Mouse (Mus musculus) T-helper 2 cell (primary cell): ENCODE results near the gene Def6.

Experiments used
- in situ Hi-C: fragments of 300-600 bp; cut with MboI, MseI; formaldehyde crosslinking; loops from one replicate; pipeline ENCODE4 v1.15.1; 2025; ENCODE audit warnings: high pct_unique_total_duplicates

The Def6 gene

DNA sequence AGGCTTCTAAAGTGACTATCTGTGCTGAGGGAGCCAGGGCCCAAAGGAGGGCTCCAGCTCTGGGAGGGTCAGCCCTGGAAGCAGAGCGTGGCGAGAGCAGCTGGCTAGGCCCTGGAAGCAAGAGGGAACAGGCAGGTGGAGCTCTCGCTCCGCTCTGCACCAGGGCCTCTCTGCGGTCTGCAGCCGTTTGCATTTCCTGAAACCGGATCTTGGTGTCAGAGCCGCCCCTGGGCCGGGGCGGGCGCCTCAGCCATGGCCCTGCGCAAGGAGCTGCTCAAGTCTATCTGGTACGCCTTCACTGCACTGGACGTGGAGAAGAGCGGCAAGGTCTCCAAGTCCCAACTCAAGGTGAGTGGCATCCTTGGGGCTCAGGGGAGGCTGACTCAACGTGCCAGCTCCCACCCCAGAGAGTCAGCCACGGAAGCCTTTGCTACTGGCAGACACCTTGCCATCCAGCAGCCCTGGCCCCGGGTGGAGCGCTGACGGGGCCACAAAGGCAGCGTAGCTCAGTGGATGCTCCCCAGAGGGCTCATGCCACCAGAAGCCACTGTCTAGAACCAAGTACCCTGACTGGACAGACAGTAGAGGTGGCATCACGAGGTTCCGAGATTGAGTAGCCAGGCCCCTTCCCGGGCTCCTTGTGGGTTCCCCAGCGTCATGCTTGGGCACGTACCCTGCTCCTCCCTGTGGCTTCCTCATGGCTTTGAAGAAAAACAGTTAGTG lies at the start of gene Def6:
Def6 (plus strand) TSS at position 188 of the 723 bp plus-strand sequence.
- in situ Hi-C loops, result no loop called here

DNA sequence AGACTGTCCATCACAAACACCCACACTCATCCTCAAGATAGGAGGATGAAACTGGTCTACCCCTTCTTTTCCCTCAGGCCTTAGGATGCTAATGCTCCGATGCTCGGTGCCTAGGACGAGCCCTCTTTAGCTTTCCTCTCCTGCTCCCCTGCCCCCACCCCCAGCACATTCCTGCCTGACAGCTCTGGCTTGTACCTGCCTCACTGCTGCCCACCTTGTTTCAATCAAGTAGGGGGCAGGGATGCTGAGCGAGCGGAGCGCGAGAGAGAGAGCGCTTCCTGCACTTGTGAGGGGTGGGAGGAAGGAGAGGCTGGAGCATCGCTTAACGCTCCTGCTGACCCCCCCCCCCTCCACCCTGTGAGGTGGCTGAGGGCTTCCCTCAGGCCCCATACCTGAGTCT lies 47.2 kb upstream of the Def6 start:
- in situ Hi-C loops, result loop anchor here (5.0 kb wide), 1 partner anchor 78 kb away; the partner anchor contains the start of gene Tcp11

DNA sequence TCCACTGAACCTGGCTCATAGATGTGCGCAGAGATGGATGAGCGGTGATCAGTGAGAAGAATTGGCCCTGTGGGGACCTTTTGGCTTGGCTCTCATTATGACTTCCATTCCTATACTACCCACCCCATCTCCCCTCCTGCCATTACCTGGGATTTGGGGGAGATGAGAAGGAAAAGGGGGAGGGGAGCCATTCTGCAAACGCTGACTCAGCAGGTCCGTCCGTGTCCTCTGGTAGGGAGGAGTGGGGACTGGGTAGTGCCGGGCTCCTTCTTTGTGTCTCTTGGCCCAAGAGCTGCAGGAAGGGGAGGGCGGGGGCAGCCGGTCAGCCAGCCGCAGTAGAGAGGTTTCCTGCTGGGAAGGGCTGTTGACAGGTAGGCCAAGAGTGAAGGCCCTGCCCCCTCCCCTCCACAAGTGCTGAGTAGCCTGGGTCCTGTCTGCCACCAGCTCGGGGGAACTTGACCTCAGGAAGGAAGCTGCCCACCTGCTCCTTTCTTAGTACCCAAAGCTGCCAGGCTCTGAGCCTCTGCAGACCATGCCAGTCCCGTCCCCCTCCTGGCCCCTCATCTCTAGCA lies 46.2 kb upstream of the Def6 start:
- in situ Hi-C loops, result loop anchor here (5.0 kb wide), 1 partner anchor 79 kb away; the partner anchor contains the start of gene Tcp11

DNA sequence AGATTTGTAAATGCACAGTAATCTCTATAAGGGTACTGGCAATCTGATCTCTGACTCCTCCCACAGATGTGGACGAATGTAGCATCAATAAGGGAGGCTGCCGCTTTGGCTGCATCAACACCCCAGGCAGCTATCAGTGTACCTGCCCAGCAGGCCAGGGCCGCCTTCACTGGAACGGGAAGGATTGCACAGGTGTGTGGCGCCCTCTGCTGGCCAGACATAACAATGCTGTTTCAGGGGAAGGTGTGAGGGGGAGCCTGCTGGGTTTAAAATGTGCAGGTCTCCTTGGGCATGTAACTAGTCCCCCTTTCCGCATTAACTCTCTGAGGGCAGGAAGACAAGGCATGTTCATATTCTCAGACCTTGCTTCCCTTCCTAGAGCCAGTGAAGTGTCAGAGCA lies 43.9 kb upstream of the Def6 start:
- in situ Hi-C loops, result loop anchor here (5.0 kb wide), 1 partner anchor 81 kb away; the partner anchor contains the start of gene Tcp11

DNA sequence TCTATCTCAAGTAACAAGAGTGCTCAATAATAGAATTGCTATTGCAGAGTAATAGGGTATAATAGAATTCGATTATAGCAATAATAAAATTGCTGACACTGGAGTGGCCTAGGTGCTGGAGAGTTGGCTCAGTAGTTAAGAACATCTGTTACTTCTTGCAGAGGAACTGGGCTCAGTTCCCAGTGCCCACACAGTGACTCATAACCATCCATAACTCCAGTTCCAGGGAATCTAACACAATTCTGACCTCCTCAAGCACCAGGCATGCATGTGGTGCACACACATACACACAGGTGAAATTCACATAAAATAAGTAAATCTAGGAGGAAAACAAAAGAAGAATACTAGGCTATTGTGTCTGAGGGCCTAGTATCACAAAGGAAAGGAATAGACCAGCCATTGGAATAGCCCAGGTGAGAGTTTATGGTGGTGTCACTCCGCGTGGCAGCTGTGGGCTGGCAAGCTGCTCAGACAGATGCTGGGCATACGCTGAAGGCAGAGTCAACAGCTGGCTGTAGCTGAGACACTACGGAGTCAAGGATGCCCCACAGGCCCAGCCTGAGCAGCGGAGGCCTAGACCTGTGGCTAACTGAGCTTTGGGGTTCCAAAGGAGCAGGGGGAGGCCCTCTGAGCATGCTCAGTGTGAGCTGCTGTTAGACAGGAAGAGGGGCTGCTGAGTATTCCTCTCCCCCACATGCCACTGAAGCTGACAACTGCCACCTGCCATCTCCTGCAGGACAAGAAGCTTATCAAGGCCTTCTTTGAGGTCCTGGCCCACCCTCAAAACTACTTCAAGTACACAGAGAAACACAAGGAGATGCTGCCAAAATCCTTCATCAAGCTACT lies 36.9 kb upstream of the Def6 start:
- in situ Hi-C loops, result no loop called here

DNA sequence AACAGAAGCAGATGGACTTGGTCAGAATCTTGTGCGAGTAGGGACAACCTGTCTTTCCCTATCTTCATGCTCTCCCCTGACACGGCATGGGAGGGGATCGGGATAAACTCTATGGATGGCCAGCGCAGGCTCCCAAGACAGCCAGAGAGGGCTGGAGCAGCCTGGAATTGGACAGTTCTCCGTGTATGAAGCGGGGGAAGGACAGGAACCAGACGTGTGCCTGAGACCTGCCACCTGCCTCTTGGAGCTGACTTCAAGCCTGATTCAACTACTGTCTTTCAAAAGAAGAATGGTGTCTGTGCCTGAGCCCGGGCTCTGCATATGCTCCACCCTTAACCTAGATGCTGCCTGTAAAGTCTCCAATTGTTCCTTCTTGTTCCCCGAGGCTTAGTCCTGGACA lies 34.9 kb upstream of the Def6 start:
- in situ Hi-C loops, result no loop called here

DNA sequence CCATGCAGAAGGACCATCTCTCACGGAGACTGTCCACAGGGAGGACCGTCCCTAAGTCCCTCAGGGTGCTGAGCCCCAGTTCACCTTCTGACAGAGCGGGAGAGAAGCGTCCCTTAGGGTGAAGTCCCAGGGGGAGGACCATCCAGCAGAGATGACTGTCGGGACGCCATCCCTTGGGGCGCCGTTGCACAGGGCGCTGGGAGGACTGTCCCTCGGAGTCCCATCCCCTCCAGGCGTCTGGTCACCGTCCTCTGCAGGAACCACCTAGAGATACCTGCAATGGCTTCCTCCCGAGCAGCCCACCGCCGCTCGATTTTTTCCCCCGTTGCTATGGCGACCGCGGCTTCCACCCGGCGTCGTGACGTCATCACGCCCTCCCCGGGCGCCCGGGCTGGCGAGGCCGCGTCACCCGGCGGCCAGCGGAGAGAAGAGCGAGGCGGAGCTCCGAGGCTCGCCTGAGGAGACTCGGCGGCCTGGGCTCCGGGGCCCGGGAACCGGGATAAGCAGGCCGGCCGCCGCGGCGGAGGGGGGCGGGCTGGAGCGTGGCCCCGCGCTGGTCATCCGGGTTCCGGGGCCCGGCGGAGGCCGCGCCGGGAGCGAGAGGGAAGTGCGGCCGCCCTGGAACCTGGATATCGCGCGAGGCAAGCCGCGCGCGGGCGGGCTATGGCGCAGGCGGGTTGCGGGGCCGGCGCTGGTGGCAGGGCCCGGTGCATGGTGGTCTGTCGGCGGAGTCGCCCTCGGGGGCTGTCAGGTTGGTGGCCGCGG lies 30.6 kb upstream of the Def6 start, which contains the start of gene Zfp523:
Zfp523 (plus strand) TSS at position 355 of the 765 bp plus-strand sequence.
- in situ Hi-C loops, result no loop called here

DNA sequence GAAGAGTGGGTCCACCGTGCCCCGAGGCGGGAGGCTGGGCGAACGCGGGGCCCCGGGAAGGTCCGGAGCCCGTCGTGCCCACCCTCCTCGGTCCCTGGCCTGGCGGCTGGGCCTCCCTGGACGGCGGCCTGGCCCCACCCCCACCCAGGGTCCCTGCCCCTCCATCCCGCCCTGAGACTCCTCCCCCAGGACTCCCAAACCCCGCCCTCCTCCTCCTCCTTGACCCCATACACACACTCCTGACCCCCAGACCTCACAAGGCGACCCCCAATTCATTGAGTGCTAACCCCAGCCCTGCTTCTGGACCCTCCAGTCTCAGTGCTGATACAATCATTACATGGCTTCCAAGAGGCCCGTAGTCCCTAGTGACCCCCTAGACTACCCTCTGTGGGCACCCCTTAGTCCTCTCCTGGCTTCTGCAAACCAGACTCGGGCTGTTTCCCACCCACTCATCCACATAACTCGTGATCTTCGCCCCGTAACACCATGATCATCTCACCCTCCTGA lies 30.0 kb upstream of the Def6 start:
- in situ Hi-C loops, result no loop called here

DNA sequence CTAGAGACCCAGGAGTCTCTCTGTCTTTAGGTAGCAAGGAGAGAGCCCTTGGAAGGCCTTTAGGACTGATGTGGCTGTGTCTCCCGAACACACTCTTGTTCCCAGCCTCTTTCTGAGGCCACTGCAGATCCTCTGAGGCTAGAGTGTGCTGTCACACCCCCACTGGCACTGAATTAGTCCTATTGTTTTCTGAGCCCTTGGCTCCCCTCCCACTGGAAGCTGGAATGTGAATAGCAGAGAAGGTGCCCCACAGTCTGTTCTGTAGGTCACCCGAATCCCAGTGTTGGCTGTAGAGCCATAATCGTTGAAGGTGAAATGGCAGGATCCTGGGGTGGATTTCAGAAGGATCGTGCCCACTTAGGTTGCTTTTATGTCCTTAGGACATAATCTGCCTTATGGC lies 27.2 kb upstream of the Def6 start:
- in situ Hi-C loops, result no loop called here

DNA sequence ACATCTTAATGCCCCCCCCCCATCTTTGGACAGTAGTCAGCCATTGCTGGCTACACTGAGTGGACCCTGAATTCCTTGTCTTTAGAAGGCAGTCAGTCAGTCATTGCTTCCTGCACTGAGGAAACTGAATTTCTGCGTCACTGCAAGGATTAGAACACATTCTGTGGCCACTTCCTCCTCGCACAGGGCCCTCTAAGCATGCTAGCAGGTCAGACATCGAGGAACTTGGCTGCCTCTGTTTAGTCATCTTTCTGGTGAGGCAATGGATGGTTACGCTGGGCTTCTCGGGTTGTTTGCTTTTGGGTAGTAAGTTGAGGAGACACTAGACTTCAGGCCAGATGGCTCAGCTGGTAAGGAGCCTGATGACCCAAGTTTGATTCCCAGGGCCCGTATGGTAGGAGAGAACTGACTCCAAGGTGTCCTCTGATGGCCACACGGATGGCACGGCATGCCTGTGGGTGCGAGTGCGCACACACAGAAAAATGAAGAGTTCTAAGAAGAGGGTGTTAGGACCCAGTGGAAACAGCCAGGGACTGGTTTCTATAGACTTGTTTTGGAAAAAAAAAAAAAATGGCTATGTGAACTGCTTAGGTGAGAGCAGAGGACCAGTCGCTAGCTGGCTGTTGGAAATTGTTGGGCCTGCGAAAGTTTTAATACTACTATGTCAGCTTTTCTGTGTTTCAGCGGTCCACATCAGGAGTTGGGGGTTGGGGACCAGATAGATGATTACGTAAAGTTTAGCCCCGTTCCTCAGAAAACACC lies 26.6 kb upstream of the Def6 start:
- in situ Hi-C loops, result no loop called here

DNA sequence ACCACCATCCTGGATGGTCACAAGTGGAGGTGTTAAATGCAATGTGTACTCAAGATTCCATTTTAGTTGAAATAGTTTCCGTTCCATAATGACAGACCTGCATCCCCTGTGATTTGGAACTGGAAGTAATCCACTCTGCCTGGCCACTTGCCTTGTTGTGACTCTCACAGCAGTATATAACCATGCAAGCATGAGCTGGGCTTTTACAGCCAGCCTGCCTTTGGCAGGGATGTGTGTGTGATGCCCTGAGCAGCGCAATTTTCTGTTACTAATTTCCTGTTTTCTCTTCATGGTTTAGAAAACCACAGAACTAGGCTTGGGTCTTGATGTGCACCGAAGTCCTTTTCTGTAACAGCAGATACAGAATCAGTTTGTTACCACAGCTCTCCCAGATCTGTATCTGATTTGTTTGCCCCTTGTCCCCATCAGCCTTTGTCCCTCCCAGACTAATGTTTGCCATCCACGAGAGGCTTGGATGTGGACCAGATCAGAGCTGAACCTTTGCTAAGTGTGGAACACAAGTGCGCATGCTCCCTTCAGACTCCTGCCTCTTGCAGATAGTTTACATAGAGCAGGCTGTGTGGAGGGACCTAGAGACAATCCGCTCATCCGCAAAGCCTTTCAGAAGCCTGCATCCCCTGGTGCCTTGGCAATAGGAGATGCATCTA lies 22.5 kb upstream of the Def6 start:
- in situ Hi-C loops, result no loop called here

DNA sequence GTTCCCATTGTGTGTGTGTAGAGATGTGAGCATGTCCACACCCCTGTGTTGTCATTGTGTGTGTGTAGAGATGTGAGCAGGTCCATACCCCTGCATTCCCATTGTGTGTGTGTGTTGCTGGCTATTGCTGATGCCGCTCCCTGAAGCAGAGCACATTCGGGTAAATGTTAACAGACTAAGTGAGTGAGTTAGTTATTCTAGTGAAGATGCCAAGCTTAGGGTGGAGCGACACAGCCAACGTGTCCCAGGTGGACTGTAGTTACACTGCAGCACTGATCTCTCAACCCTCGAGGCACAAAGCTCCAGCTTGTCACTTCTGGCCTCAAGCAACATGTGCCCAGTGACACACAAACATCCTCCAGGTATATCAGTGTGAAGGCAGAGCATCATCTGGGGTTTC lies 19.3 kb upstream of the Def6 start:
- in situ Hi-C loops, result no loop called here

DNA sequence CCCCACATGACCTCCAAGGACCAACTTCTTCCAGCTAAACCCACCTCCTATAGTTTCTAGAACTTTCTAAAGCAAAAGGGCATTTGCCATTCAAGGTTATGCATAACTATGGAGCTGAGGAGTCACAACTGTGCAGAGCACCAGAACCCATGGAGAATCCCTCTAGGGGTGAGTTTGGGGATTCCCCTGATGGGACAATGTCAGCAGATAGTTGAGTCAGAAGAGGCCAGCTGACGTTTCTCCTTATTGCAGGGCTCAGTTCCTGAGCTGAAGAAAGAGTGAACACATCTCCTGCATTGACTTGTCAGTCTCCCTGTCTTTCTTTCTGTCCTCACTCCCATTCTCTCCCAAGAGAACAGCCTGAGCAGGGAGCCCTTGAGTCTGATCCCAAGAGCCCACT lies 14.8 kb upstream of the Def6 start:
- in situ Hi-C loops, result loop anchor here (10.0 kb wide), 1 partner anchor 972 kb away; no protein-coding TSS in a partner anchor

DNA sequence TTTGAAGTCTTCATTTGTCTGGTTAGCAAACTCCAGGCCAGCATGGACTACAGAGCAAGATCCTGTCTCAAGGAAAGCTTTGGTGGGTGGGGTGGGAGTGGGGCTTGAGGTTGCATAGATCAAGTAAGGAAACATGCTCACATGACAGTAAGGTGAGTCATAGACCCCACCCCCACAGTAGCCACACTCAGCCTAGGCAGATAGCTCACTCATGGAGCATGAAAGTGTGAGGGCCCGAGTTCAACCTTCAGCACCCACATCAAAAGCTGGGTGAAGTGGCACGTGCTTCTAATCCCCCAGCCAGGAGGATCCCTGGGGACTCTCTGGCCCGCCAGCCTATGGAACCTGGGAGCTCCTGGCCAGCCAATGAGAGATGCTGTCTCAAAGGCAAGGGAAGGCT lies 14.0 kb upstream of the Def6 start:
- in situ Hi-C loops, result loop anchor here (10.0 kb wide), 1 partner anchor 971 kb away; no protein-coding TSS in a partner anchor

DNA sequence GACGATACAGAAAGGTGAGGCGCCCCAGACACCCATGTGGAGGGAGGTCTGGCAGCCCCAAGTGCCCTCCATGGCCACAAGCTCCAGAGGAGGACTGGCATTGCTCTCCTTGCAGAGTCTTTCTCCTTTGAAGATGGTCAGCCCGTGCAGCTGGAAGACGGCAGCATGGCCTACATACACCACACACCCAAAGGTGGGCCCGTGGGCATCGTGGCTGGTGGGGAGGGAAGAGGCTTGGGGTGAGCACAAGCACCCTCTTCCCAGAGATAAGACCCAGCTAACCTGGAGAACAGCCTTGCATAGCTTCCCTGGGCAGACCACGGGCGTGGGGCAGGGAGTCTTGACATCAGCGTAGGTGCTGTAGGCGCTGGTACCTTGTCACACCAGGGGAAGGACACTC lies 12.5 kb upstream of the Def6 start:
- in situ Hi-C loops, result loop anchor here (10.0 kb wide), 1 partner anchor 970 kb away; no protein-coding TSS in a partner anchor

DNA sequence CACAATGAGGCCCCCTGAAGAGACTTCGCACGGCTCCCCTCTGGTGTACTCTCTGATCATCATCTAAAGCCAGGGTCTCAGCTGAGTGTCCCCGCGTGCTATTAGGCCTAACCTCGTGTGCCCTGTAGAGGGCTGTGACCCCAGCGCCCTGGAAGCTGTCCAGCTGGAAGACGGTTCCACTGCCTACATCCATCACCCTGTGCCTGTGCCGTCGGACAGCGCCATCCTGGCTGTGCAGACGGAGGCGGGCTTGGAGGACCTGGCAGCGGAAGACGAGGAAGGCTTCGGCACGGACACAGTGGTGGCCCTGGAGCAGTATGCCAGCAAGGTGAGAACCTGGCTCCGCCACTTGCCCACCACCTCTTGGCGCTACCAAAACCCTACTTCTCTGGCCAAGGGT lies 9.9 kb upstream of the Def6 start:
- in situ Hi-C loops, result loop anchor here (10.0 kb wide), 1 partner anchor 967 kb away; no protein-coding TSS in a partner anchor

DNA sequence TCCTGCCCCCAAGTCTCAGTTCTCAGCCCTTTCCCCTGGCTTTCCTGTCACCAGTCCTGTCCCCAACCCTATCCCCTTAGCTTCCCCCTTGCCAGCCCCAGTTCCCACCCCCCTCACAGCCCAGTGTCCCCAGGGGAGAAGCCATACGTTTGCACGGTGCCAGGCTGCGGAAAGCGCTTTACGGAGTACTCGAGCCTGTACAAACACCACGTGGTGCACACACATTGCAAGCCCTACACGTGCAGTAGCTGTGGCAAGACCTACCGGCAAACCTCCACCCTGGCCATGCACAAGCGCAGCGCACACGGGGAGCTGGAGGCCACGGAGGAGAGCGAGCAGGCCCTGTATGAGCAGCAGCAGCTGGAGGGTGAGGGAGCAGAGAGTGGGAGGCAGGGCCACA lies 5.6 kb upstream of the Def6 start:
- in situ Hi-C loops, result no loop called here

DNA sequence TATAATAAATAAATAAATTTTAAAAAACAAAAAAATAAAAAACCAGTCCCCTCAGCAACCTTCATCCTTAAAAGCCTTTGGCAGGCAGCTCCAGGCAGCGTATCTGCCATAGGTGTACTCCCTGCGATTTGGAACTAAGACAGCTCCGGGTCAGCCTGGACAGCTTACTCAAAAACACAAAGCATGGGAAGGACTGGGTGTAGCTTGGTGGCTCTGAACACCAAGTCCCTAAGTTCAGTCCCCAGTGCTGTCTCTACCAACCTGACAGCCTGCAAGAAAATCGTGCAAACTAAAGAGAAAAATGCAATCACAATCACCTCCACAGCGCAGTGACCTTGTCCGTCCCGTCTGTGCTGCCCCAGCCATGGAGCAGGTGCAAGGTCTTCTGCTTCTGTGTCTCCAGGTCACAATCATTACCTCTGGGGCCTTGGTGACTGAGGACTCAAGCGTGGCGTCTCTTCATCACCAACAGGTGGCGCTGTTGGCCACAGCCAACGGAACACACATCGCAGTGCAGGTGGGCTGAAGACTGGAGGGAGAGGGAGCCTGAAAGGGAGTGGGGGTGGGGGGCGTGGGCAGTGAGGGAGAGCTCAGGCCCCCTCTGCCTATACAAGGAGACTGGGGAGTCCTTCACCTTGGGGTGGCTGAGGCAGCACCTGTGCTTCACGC lies 3.4 kb upstream of the Def6 start:
- in situ Hi-C loops, result no loop called here

DNA sequence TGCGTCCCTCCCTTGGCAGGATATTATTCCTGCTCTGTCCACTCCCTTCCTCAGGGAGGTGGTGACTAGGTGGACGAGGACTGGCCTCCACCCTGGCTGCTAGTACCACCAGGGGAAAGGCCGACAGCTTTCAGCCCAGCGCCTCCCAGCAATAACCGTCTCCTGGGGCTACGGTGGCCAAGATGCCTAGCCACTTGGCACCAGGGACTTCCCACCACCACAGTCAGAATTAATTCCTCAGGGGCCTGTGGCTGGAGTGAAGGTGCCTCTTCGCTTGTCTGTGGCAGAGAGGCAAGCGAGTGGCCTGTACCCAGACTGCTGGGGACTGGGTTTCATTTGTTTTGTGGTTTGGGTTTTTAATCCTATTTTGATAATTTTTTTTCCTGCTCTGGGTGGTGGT lies 2.1 kb upstream of the Def6 start:
- in situ Hi-C loops, result no loop called here
